Mouse (Mus musculus) ES-E14 (cell line): Measurements from ENCODE around the gene Cux2.

Experiments
- MAFK ChIP-seq: IDR thresholded peaks from 2 replicates; pipeline ENCODE4 v1.6.1; 2014; ENCODE audit warnings: mild to moderate bottlenecking, low read depth, low read length, inconsistent platforms; ENCODE audit not compliant: insufficient read depth
- ZC3H11A ChIP-seq: IDR thresholded peaks from 2 replicates; pipeline ENCODE4 v1.6.1; 2012; ENCODE audit warnings: low read depth, mild to moderate bottlenecking, inconsistent platforms, low read length, borderline replicate concordance

- TF ChIP-seq ZC3H11A (no peak), MAFK (no peak)
Measured at GRCm38 (mm10) chr5:121893581-121893980, 156.3 kb downstream of the Cux2 start.
